Mouse (Mus musculus): ENCODE results near the gene Gm20379.

Gm20379 gene

DNA sequence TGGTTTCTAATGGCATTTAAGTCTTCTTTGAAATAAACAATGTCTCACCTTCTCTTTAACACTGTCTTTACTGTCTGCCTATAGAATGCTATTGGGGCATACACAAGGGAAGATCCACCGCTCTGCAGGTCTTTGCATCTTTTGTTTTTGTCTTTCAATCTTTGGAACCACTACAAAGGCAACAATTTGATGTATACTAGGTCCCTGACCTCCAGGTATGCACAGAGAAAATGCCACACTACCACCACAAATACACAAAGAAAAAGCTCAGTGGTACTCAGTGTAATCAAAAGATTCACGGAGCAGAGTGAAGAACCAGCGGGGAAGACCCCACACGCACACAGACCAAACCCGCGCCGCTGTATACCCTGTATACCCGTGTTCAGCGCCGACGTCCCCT is at the start of gene Gm20379:
Gm20379 (plus strand) TSS at position 301 of the 400 bp plus-strand sequence.
- no peak for DNase-seq (ENCODE audit: low spot score in 2 of 2)

DNA sequence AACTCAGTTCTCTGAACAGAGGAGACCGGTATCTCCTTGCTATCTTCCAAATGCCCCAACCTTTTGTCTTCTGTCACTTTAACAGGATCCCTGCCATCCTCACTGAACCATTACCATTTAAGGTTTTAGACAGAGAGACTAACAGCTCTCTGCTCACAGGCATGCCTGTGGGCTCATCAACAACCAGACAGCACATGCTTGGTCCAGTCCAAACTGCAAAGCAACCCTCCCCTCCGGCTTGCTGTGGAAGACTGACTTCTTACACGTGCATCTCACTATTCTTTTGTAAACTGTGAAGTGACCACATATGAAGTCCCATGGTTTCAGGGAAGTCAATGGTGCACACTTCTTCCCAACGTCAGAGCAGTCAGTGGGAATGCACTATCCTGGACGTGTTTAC is 44.5 kb upstream of the Gm20379 start:
- no peak for DNase-seq (ENCODE audit: low spot score in 2 of 2)

DNA sequence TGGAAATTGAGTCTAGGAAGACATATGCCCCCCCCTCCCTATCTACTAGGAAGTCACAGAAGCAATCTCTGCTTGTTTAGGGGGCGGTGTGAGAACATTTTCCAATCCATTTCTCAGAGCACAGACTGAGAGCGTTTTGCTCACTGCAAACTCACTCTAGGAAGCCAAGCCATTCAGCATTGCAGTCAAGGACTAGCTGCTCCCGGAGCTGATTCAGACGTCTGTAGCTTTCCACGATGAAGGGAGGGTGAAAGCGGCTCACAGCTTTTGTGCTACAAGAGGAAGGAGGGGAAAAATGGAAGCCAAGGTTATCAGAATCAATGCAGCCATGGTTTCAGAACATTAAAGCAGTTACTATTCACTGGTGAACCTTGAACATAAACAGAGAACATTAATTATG is 42.2 kb upstream of the Gm20379 start:
- DNase-seq (ENCODE audit: low spot score in 2 of 2): no peak

DNA sequence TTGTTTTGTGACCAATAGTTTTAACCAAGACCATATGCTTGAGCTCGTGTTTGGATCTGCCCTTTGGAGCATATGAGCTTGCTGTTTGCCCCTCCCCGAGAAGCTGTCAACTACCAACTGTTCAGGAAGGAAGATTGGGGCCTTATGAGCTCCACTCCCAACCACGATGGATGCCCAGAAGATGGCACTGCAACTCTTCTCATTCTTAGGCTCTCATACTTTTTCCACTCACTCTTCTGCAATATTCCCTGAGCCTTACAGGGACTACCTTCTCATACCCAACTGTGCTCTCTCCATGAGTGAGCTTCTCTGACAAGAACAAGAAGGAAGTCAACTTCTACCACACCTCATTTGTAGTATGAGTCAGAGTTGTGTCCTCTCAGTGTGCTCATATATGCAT is 38.7 kb upstream of the Gm20379 start:
- DNase-seq (ENCODE audit: low spot score in 2 of 2): no peak

DNA sequence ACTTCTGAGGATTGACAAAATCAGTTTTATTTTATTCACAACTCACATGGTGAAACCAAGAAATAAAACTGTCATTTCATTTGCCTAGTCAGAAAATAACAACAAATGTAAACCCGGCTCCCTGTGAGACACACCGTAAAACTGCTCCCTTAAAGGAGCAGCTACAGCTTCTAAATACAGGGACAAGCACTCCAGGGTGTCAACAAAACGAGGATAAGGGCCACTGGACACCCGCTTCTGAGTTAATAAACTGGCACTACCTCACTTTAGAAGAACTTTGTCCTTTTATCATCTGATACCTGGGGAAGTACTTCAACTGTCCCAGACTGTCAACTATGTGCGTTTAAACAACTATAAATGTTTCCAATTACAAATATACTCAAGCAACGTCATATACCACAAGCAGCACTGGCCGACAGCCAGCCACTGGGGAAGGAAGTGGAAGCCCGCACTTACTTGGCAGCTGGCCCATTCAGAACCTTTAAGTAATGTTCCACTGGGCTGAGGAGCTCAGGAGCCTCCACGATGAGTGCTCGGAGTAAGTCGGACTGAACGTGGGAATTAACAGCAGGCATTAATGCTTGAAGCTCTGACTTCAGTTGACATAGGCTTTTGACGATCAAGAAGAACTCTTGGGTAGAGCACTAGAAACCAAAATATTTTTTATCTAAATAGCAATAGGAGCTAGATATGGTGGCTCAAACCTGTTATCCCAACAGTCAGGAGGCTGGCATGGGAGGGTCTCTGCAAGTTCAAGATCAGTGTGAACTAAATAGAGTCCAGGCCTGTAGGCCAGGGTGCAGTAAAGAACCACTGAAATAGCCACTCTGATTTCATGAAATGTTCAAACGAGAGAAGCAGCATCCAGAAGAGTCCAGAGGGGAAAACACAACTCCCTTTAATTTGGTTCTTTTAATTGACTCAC is 31.2 kb upstream of the Gm20379 start:
- peak; percentile 74 to 80 for DNase-seq (ENCODE audit: low spot score in 2 of 2)

DNA sequence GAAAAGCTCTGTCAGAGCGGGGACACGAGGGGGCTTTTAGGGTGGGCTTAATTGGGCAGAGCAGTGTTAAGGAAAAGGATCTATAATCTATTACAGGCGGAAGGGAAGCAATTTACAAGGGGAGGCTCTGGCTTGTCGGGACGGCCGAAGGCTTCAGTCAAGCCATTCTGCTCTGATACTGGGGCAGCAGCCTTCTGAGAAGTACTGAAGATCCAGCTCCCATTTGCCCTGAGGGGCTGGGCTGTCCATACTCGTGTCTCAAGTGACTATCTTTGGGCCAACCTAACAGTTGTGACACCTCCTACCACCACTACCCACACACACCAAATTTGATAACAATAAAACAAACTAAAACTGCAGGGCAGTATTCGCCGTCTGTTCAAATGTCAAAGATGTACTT is 30.5 kb upstream of the Gm20379 start:
- DNase-seq (ENCODE audit: low spot score in 2 of 2): no peak

DNA sequence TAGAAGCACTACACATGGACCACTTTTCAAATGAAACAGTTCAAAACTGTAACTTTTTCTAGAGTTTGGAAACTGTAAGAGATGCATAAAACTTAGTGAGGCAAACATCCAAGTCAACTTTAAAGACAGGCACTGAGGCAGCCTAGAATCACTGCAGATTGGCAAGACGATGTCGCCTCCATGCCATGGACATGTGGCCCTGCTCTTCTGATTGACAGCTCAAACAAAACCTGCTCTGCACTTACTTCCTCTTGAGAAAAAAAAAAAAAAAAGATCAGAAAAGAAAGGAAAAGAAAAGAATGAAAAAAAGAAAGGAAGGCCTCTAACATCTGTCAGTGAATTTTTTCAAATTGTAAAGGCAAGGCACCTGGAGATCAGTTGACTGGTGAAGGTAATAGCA is 28.8 kb upstream of the Gm20379 start:
- no peak for DNase-seq (ENCODE audit: low spot score in 2 of 2)

DNA sequence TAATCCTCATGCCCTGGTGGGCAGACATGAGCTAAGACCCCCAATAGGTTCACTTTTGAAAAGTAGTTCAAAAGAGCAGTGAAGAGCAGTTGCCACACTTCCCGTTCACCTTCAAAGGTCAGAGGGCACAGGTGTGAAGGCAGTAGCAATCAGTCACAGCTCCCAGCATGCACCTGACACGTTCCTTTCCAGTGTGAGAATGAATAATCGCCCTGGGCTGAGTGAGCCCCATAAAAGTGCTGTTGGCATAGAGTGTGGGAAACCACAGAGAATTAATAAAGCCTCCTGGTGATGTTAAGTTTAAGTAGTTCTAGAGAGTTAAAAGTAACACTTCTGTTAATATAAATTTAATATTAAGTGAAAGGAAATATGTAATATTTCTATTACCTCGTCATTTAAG is 14.2 kb upstream of the Gm20379 start:
- no peak for DNase-seq (ENCODE audit: low spot score in 2 of 2)

DNA sequence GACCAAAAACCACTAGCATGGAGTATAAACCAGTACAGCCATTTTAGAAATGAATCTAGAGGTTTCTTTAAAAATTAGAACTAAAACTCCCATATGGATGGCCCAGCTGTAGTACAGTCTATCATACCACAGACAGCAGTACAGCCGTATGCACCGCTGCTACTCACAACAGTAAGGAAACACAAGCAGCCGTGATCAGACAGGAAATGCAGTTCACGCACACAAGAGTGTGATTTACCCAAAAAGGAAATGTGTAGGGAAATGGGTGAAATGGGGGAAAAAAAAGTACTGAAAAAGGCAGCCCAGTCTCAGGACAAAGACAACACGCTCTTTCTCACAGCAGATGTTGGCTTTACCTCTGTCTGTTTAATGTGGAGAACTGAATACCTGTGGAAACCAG is 11.9 kb upstream of the Gm20379 start:
- DNase-seq (ENCODE audit: low spot score in 2 of 2): no peak

DNA sequence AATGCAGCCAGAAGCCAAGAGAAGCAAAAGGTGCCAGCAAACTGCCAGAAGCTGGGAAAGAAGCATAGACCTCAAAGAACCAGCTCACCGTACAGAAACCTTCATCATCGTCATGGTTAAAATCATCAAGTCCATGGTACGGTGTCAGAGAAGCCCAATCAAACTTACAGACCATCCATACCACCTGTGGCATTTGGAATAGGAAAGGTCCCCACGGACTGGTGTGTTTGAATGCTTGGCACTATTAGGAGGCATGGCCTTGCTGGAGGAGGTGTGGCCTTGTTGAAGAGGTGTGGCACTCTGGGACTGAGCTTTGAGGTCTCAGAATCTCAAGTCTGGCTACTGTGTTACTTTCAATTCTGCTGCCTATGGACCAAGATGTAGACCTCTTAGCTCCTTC is 9.3 kb upstream of the Gm20379 start:
- no peak for DNase-seq (ENCODE audit: low spot score in 2 of 2)

DNA sequence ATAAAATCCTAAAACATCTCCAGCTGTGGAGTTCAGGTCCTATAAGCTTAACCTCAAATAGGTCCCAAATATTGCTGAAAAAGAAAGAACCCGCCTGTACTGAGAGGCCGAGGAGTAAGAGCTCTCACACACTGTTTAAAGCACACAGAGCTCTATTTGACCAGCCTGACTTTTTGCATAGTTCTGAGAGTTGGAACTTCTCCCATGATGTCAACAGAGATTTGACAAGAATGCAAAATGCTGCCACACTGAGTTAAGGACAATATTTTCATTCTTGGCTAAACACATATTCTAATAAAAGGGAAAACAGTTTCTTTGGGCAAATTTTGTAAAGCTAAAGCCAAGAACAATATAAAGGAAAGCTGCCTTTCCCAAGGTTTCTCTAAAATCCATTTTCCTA is 8.8 kb upstream of the Gm20379 start:
- no peak for DNase-seq (ENCODE audit: low spot score in 2 of 2)

DNA sequence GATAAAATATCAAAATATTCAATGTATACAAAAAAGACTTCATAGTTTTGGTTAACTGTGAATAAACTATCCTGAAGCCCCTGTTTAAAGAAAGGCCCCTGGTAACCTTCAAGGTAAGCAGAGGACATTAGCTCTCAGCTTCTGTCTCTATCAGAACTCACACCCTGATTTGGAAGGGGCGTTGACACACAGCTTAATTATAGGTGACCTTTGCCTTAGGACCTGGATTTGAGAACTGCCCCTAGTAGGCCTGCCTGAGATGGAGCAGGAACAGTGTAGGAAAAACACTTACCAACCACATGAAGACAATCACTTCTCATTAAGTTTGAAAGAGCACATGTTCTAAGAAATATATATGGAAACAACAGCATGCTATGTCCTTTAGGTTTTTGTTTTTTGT is 6.3 kb upstream of the Gm20379 start:
- no peak for DNase-seq (ENCODE audit: low spot score in 2 of 2)

DNA sequence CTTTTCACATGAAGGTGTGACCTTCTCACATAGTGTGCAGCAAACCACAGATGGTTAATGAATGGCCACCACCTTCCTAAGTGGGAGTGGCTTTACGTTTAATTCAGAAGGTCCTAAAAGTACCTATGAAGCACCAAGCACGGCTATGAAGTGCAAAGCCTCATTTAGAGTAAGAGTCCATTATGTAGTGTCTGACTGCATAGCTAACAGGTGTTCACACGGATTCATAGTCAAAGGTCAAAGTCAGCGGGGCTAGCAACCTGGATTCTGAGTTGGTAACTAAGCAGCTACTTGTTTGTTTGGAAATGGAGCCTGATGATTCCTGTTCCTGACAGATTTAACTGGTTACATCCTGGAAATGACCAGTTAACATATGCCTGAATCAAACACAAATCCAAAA is 4.0 kb upstream of the Gm20379 start:
- no peak for DNase-seq (ENCODE audit: low spot score in 2 of 2)

DNA sequence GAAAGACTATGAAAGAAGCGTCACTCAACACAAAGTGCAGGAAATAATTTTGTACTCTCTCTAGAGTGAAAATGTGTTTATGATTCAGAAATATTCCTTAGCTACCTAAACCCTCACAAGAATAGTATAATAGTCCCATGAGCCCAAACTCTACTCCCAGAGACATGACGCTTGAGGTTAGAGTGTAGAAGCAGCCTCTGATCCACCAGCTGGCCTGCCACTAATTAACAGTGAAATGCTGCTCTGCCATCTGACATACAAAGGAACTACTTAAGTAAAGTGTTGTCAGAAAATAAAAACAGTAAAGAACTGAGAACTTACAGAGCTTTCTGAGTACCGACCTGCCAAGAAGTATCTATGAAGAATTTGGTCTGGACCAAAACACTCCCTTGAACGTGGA is 3.3 kb upstream of the Gm20379 start:
- DNase-seq (ENCODE audit: low spot score in 2 of 2): no peak

DNA sequence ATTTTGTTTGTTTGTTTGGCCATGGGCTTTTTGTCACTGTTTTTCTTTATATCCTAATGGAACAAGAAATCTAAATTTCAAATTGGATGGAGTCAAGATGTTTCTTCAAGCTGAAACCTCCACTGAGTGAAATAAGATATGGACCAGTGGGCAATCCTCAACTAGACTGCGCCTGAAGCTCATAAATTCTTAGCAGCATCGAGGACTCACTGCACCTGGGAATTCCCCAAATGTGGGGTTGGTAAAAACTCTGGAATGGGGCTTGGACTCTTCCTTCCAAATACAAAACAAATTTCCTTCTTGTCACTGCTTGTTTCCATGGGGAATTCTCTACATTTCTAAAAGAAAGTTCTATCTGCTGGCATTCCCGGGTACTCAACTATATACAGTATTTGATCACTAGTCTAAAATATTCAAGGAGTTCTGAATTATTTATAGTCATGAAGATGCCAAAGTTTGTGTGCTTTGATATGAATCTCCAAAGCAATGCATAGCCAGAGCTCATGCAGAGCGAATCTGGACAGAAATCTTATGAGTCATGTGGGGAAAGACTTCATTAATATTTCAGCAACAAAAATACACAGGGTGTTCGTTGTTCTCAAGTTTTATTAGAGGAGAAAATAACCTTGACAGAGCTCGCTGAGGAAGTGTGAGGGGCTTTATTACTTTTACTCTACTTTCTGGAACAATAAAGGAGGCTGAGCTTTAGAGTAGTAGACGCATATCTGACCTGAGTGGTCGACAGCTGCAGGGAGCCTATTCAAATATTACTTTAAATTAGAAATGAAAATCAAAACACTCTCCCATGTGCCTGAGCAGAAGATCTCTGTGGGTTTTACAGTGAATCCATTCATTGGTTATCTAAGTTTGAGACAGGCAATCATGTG is 2.5 kb upstream of the Gm20379 start:
- DNase-seq (ENCODE audit: low spot score in 2 of 2): no peak

DNA sequence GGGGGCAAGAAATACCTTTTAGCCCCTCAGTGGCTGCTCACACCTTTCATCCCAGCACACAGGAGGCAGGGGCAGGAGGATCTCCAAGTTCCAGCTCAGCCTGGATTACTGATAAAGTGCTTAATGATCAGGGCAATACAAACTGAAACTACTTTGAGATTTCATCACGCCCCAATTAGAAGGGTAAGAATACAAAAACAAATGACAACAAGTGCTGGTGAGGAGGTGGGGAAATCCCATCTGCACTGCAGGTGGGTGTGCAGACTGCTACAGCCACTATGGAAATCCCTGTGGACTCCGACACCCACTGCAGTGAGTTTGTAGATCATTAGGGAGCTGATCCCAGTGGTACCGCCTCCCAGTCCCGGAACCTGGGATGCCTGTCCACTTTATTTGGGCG is 1.5 kb upstream of the Gm20379 start:
- DNase-seq (ENCODE audit: low spot score in 2 of 2): no peak

DNA sequence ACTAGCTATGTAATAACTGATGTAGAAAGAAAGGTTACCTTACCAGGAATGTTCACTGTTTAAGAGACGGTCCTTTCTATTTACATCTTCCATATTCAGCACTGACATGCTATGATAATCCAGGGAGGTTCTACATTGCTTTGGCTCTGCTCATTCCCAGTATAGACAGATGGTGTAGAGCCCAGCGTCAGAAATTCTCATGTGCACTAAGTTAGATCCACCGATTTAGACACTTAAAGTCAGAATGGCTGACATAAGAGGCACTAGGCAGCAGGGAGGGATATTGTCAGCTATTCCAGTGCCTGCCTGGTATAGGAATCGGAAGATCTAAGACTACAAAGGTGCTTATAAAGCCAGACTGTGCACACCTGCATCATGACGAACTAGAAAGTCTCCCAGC is 8.8 kb downstream of the Gm20379 start:
- no peak for DNase-seq (ENCODE audit: low spot score in 2 of 2)

DNA sequence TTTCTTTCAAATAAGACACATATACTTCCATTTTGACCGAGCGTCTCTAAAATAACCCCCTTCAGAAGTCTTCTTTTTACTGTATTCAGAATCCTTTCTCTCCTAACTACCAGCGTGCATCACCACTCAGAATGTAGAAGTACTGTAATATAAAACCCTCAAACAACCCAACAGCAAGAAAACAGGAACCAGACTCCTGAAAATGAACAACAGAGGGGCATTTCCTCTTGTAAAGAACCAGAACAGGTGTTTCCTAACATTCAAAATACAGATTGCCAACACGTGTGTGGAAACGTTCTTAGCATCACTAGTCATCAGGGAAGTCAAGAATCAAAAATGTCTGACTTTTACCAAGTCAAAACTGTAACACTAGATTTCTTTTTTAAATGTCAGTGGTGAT is 15.0 kb downstream of the Gm20379 start:
- no peak for DNase-seq (ENCODE audit: low spot score in 2 of 2)

DNA sequence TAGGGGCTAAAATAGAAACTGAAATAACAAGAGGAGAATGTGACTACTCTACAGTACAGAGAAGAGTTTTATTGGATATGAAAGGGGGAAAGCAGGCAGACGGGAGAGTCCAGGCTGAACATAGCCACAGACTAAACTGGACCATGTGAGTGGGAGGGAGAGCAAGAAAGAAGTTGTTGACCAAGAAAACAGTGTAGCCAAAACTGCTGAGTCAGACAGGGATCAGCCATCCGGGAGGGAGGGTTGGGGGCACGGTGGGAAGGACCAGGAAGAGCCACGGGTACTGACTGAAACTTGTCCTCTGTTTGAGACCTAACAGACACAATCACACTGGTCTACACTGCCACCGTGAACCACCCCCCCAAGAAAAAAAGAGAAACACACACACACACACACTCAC is 20.2 kb downstream of the Gm20379 start:
- DNase-seq (ENCODE audit: low spot score in 2 of 2): no peak

DNA sequence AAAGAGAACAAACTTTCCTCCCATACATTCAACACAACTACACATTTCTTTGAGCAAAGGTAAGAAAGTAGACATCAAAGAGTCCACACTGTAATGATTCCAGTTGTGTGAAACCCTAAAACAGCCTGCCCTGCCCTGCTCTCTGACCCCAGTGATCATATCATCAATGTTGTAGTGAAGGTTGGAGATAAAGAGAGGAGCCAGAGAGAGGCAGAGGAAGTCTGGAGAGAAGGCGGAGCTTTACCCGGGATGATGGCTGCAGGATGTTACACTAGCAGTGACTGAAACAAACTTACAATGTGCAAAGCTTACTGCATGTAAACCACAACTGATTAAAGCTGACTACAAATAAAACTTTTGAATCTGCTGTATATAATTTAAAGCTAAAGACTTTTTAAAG is 22.2 kb downstream of the Gm20379 start:
- DNase-seq (ENCODE audit: low spot score in 2 of 2): no peak

DNA sequence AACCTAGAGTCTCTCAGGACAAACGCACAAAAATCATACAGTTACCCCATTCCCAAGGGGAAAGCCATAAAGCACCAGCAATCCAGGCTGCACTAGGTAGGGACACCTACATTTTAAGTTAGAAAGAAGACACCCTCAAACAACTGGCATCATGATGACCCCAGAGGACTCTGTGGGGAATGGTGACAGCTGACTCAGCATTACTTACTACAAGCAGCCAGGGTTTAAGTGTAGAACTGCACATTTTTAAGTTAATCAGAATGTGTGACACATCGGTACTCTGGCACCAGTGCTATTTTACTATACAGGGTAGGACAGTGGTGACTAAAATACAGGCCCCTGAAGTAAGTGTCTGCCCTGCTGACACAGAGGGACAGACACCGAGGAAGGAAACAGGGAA is 24.8 kb downstream of the Gm20379 start:
- no peak for DNase-seq (ENCODE audit: low spot score in 2 of 2)

DNA sequence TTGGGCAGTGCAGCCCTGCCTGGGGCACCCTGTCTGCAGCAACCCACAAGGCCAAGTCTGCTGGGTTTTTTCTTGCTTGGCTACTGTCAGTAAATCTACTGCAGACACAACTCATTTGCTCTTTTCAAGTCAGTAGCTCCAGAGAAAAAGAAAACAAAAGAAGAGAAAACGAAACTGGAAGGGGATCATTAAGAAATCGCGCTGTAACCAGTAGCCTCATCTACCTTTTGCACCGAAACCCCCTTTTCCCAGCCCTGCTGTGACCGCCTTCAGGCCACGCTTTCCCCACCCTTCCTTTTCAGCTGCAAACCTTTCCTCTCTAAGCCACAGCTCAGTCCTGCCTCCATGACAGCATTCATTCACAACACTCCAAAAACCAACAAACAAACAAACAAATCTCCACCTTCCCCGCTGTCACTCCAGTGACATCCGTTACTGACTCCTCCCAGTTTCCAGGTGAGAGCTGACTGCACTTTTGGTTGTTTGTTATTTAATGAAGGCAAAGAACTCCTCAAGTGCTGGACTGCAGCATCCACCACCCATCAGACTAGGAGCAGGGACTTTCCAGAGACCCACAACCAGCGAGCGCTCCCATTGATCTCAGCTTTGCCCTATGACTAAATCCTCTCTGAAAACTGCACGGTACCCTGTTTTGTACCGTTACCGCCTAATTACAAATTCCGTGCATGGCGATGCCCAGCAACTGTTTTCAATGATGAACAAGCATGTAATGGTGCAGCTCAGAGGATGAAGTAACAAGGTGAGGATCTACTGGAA is 26.5 kb downstream of the Gm20379 start:
- DNase-seq (ENCODE audit: low spot score in 2 of 2): no peak

All from right cerebral cortex, adult 2 months (tissue).